Mouse (Mus musculus): Measurements from ENCODE around the gene Rbmxl1. TPM values are rescaled to one million over a fixed set of nuclear protein-coding genes. Genes with fewer than 3 reads are reported as not detected.
"Not testable (repeated sequence)": the region's sequence is repeated elsewhere in the genome, so short reads cannot be mapped to it uniquely, and the experiment has no call there.

Rbmxl1 gene
- polyA plus RNA-seq, 1 experiment from 2014 or later: 468 TPM

GRCm38 (mm10) chr8:78543621-78544020 lies 34.9 kb upstream of the Rbmxl1 start:
- Histone ChIP-seq H3K4me2 (ENCODE audit: low read depth, low read length) (no peak overlapping the region), H3K36me3 (replicated peaks; ENCODE audit: control insufficient read depth, insufficient read depth, low read depth, low read length) (no peaks in the 10 kb centered on the region), H3K27me3 (ENCODE audit: control insufficient read depth, insufficient read depth, low read length) (no peaks in the 10 kb centered on the region), H3K27ac (replicated peaks; ENCODE audit: low read depth, low read length) (no peak overlapping the region), H3K9me3 (replicated peaks; ENCODE audit: control insufficient read depth, low read length) (no peaks in the 10 kb centered on the region), H3K4me3 (ENCODE audit: low read depth, low read length) (no peak overlapping the region), H3K4me1 (ENCODE audit: control insufficient read depth, insufficient read depth, low read length) (no peaks in the 10 kb centered on the region), H3K9ac (replicated peaks; ENCODE audit: low read length) (no peak overlapping the region)
- ATAC-seq (replicated peaks; ENCODE audit: insufficient number of reproducible peaks, low FRiP score, low TSS enrichment, low read depth): no peak
- WGBS: 40% methylated on average over 1 of the region's 1 CpGs
- DNase-seq (ENCODE audit: low spot score): no peak

GRCm38 (mm10) chr8:78542670-78543069 lies 34.0 kb upstream of the Rbmxl1 start:
- not testable (repeated sequence) for H3K4me1 ChIP-seq (ENCODE audit: control insufficient read depth, insufficient read depth, low read length); H3K9me3 ChIP-seq (replicated peaks; ENCODE audit: control insufficient read depth, low read length); H3K27me3 ChIP-seq (ENCODE audit: control insufficient read depth, insufficient read depth, low read length); H3K4me3 ChIP-seq (ENCODE audit: low read depth, low read length); H3K9ac ChIP-seq (replicated peaks; ENCODE audit: low read length); ATAC-seq (replicated peaks; ENCODE audit: insufficient number of reproducible peaks, low FRiP score, low TSS enrichment, low read depth); H3K36me3 ChIP-seq (replicated peaks; ENCODE audit: control insufficient read depth, insufficient read depth, low read depth, low read length); H3K4me2 ChIP-seq (ENCODE audit: low read depth, low read length); DNase-seq (ENCODE audit: low spot score); H3K27ac ChIP-seq (replicated peaks; ENCODE audit: low read depth, low read length)
- 95% methylated on average over 4 of the region's 6 CpGs for WGBS

GRCm38 (mm10) chr8:78537795-78538194 lies 29.1 kb upstream of the Rbmxl1 start:
- H3K9me3 ChIP-seq (replicated peaks; ENCODE audit: control insufficient read depth, low read length): no peaks in the 10 kb centered on the region
- H3K4me3 ChIP-seq (ENCODE audit: low read depth, low read length): no peak overlapping the region
- no peak for ATAC-seq (replicated peaks; ENCODE audit: insufficient number of reproducible peaks, low FRiP score, low TSS enrichment, low read depth)
- no peaks in the 10 kb centered on the region for H3K27me3 ChIP-seq (ENCODE audit: control insufficient read depth, insufficient read depth, low read length)
- H3K27ac ChIP-seq (replicated peaks; ENCODE audit: low read depth, low read length): no peak overlapping the region
- H3K4me2 ChIP-seq (ENCODE audit: low read depth, low read length): no peak overlapping the region
- DNase-seq (ENCODE audit: low spot score): no peak
- WGBS: 88% methylated on average over 3 of the region's 3 CpGs
- H3K4me1 ChIP-seq (ENCODE audit: control insufficient read depth, insufficient read depth, low read length): no peaks in the 10 kb centered on the region
- H3K9ac ChIP-seq (replicated peaks; ENCODE audit: low read length): no peak overlapping the region
- H3K36me3 ChIP-seq (replicated peaks; ENCODE audit: control insufficient read depth, insufficient read depth, low read depth, low read length): no peaks in the 10 kb centered on the region

- Histone ChIP-seq H3K4me2 (ENCODE audit: low read depth, low read length) (no peak overlapping the region), H3K27me3 (ENCODE audit: control insufficient read depth, insufficient read depth, low read length) (no peaks in the 10 kb centered on the region), H3K9me3 (replicated peaks; ENCODE audit: control insufficient read depth, low read length) (no peaks in the 10 kb centered on the region), H3K4me1 (ENCODE audit: control insufficient read depth, insufficient read depth, low read length) (no peaks in the 10 kb centered on the region), H3K36me3 (replicated peaks; ENCODE audit: control insufficient read depth, insufficient read depth, low read depth, low read length) (no peaks in the 10 kb centered on the region), H3K27ac (replicated peaks; ENCODE audit: low read depth, low read length) (no peak overlapping the region), H3K9ac (replicated peaks; ENCODE audit: low read length) (no peak overlapping the region), H3K4me3 (ENCODE audit: low read depth, low read length) (no peak overlapping the region)
- DNase-seq (ENCODE audit: low spot score): no peak
- no peak for ATAC-seq (replicated peaks; ENCODE audit: insufficient number of reproducible peaks, low FRiP score, low TSS enrichment, low read depth)
- WGBS: 83% methylated on average over 5 of the region's 5 CpGs
These were observed 28.0 kb upstream of the Rbmxl1 start for GRCm38 (mm10) chr8:78536716-78537115.

- H3K9ac ChIP-seq (replicated peaks; ENCODE audit: low read length): no peak overlapping the region
- ATAC-seq (replicated peaks; ENCODE audit: insufficient number of reproducible peaks, low FRiP score, low TSS enrichment, low read depth): no peak
- H3K36me3 ChIP-seq (replicated peaks; ENCODE audit: control insufficient read depth, insufficient read depth, low read depth, low read length): no peaks in the 10 kb centered on the region
- WGBS: 83% methylated on average over 6 of the region's 6 CpGs
- no peaks in the 10 kb centered on the region for H3K4me1 ChIP-seq (ENCODE audit: control insufficient read depth, insufficient read depth, low read length)
- no peaks in the 10 kb centered on the region for H3K9me3 ChIP-seq (replicated peaks; ENCODE audit: control insufficient read depth, low read length)
- H3K27ac ChIP-seq (replicated peaks; ENCODE audit: low read depth, low read length): no peak overlapping the region
- H3K4me3 ChIP-seq (ENCODE audit: low read depth, low read length): no peak overlapping the region
- no peaks in the 10 kb centered on the region for H3K27me3 ChIP-seq (ENCODE audit: control insufficient read depth, insufficient read depth, low read length)
- no peak for DNase-seq (ENCODE audit: low spot score)
- no peak overlapping the region for H3K4me2 ChIP-seq (ENCODE audit: low read depth, low read length)
These were observed 25.3 kb upstream of the Rbmxl1 start for GRCm38 (mm10) chr8:78533981-78534380.

- Histone ChIP-seq H3K4me2 (ENCODE audit: low read depth, low read length) (no peak overlapping the region), H3K4me1 (ENCODE audit: control insufficient read depth, insufficient read depth, low read length) (no peaks in the 10 kb centered on the region), H3K36me3 (replicated peaks; ENCODE audit: control insufficient read depth, insufficient read depth, low read depth, low read length) (no peaks in the 10 kb centered on the region), H3K9ac (replicated peaks; ENCODE audit: low read length) (no peak overlapping the region), H3K4me3 (ENCODE audit: low read depth, low read length) (no peak overlapping the region), H3K27ac (replicated peaks; ENCODE audit: low read depth, low read length) (no peak overlapping the region), H3K9me3 (replicated peaks; ENCODE audit: control insufficient read depth, low read length) (no peaks in the 10 kb centered on the region), H3K27me3 (ENCODE audit: control insufficient read depth, insufficient read depth, low read length) (no peaks in the 10 kb centered on the region)
- DNase-seq (ENCODE audit: low spot score): no peak
- no peak for ATAC-seq (replicated peaks; ENCODE audit: insufficient number of reproducible peaks, low FRiP score, low TSS enrichment, low read depth)
- WGBS: 80% methylated on average over 3 of the region's 3 CpGs
These were observed 6.4 kb upstream of the Rbmxl1 start for GRCm38 (mm10) chr8:78515132-78515531.

- no peak for ATAC-seq (replicated peaks; ENCODE audit: insufficient number of reproducible peaks, low FRiP score, low TSS enrichment, low read depth)
- no peak for DNase-seq (ENCODE audit: low spot score)
- H3K9me3 ChIP-seq (replicated peaks; ENCODE audit: control insufficient read depth, low read length): no peaks in the 10 kb centered on the region
- no peak overlapping the region for H3K4me2 ChIP-seq (ENCODE audit: low read depth, low read length)
- no peaks in the 10 kb centered on the region for H3K36me3 ChIP-seq (replicated peaks; ENCODE audit: control insufficient read depth, insufficient read depth, low read depth, low read length)
- WGBS: 88% methylated on average over 1 of the region's 1 CpGs
- no peak overlapping the region for H3K9ac ChIP-seq (replicated peaks; ENCODE audit: low read length)
- H3K4me1 ChIP-seq (ENCODE audit: control insufficient read depth, insufficient read depth, low read length): no peaks in the 10 kb centered on the region
- H3K27ac ChIP-seq (replicated peaks; ENCODE audit: low read depth, low read length): no peak overlapping the region
- no peaks in the 10 kb centered on the region for H3K27me3 ChIP-seq (ENCODE audit: control insufficient read depth, insufficient read depth, low read length)
- no peak overlapping the region for H3K4me3 ChIP-seq (ENCODE audit: low read depth, low read length)
These were observed 6.0 kb upstream of the Rbmxl1 start for GRCm38 (mm10) chr8:78514706-78515105.

- no peaks in the 10 kb centered on the region for H3K27me3 ChIP-seq (ENCODE audit: control insufficient read depth, insufficient read depth, low read length)
- no peak overlapping the region for H3K4me3 ChIP-seq (ENCODE audit: low read depth, low read length)
- H3K36me3 ChIP-seq (replicated peaks; ENCODE audit: control insufficient read depth, insufficient read depth, low read depth, low read length): no peaks in the 10 kb centered on the region
- no peak overlapping the region for H3K9ac ChIP-seq (replicated peaks; ENCODE audit: low read length)
- H3K9me3 ChIP-seq (replicated peaks; ENCODE audit: control insufficient read depth, low read length): no peaks in the 10 kb centered on the region
- DNase-seq (ENCODE audit: low spot score) (no peak), ATAC-seq (replicated peaks; ENCODE audit: insufficient number of reproducible peaks, low FRiP score, low TSS enrichment, low read depth) (no peak)
- 86% methylated on average over 4 of the region's 4 CpGs for WGBS
- no peaks in the 10 kb centered on the region for H3K4me1 ChIP-seq (ENCODE audit: control insufficient read depth, insufficient read depth, low read length)
- no peak overlapping the region for H3K27ac ChIP-seq (replicated peaks; ENCODE audit: low read depth, low read length)
- no peak overlapping the region for H3K4me2 ChIP-seq (ENCODE audit: low read depth, low read length)
These were observed 4.4 kb upstream of the Rbmxl1 start for GRCm38 (mm10) chr8:78513106-78513505.

Measured in embryonic facial prominence, embryonic 11.5 days (tissue).